Mouse (Mus musculus): ENCODE results near the gene Dgcr6. TPM values are rescaled to one million over a fixed set of nuclear protein-coding genes. Genes with fewer than 3 reads are reported as not detected.
"Not testable (repeated sequence)": the region's sequence is repeated elsewhere in the genome, so short reads cannot be mapped to it uniquely, and the experiment has no call there.

Dgcr6 gene
- polyA plus RNA-seq (2014; fragmentation: Nextera tagmentation; extraction: Ambion mirVana), result 99.0 and 101 TPM in 2 replicates

GRCm38 (mm10) chr16:18052731-18053202 lies at the start of gene Dgcr6:
Gene Dgcr6, plus strand, starts transcription at chr16:18052860.
- peak; percentile 90 for ATAC-seq (ENCODE audit: low FRiP score, low TSS enrichment)
- Histone ChIP-seq H3K9ac (ENCODE audit: low read depth, low read length) (no peak within 1 kb of the TSS), H3K4me3 (ENCODE audit: low read length) (no peak within 1 kb of the TSS), H3K36me3 (ENCODE audit: control insufficient read depth, insufficient read depth, low read length) (no peaks in the 10 kb centered on the region), H3K9me3 (ENCODE audit: control insufficient read depth, low read length) (no peaks in the 10 kb centered on the region), H3K27me3 (ENCODE audit: control insufficient read depth, insufficient read depth, low read length) (no peaks in the 10 kb centered on the region), H3K4me2 (replicated peaks; ENCODE audit: low read depth, low read length) (no peak within 1 kb of the TSS), H3K4me1 (ENCODE audit: control insufficient read depth, insufficient read depth, low read length) (no peaks in the 10 kb centered on the region), H3K27ac (ENCODE audit: low read depth, low read length) (no peak within 1 kb of the TSS)
- WGBS, result 8% methylated on average over 11 of the region's 11 CpGs

DNA sequence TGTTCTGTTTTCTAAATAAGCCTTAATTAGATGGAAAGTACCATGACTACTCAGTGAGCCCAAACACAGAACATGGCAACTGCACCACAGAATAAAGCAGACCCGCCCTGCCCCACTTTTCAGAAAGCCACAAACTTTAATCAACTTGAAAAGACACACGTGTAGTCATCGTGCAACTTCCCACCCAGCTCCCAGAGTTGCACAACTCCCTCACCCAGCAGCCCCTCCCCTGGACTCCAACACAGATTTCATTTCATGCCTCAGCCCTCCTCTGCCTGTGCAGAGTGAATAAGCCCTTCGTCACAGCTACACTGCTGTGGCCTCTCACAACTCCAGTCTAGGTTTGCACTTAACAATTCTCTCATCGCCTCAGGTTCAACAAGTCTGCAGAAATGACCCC lies 48.1 kb upstream of the Dgcr6 start:
- Histone ChIP-seq H3K9me3 (ENCODE audit: control insufficient read depth, low read length) (no peaks in the 10 kb centered on the region), H3K27ac (ENCODE audit: low read depth, low read length) (no peak overlapping the region), H3K4me2 (replicated peaks; ENCODE audit: low read depth, low read length) (no peak overlapping the region), H3K27me3 (ENCODE audit: control insufficient read depth, insufficient read depth, low read length) (no peaks in the 10 kb centered on the region), H3K36me3 (ENCODE audit: control insufficient read depth, insufficient read depth, low read length) (no peaks in the 10 kb centered on the region), H3K4me1 (ENCODE audit: control insufficient read depth, insufficient read depth, low read length) (no peaks in the 10 kb centered on the region), H3K4me3 (ENCODE audit: low read length) (no peak overlapping the region), H3K9ac (ENCODE audit: low read depth, low read length) (no peak overlapping the region)
- ATAC-seq (ENCODE audit: low FRiP score, low TSS enrichment), result no peak
- WGBS, result 75% methylated on average over 5 of the region's 5 CpGs

DNA sequence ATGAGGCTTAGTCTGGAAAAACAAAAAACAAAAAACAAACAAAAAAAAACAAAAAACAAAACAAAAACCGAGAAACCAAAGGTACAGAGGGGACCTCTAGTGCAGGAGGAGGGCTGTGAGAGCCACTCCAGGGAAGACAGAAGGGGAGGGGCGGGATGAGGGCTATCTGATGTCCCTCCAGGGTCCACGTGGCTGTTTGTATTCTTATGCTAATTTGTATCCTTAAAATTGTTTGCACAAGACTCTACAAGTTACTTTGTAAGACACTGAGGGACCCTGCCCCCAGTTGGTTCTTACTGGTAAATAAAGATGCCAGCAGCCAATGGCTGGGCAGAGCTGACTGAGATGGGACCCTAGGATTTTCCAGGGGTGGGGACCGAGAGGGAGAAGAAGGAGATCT lies 45.6 kb upstream of the Dgcr6 start:
- 48% methylated on average over 4 of the region's 4 CpGs for WGBS
- H3K4me2 ChIP-seq (replicated peaks; ENCODE audit: low read depth, low read length), result no peak overlapping the region
- ATAC-seq (ENCODE audit: low FRiP score, low TSS enrichment), result no peak
- no peaks in the 10 kb centered on the region for H3K4me1 ChIP-seq (ENCODE audit: control insufficient read depth, insufficient read depth, low read length)
- H3K27ac ChIP-seq (ENCODE audit: low read depth, low read length), result no peak overlapping the region
- no peak overlapping the region for H3K9ac ChIP-seq (ENCODE audit: low read depth, low read length)
- H3K9me3 ChIP-seq (ENCODE audit: control insufficient read depth, low read length), result no peaks in the 10 kb centered on the region
- no peaks in the 10 kb centered on the region for H3K36me3 ChIP-seq (ENCODE audit: control insufficient read depth, insufficient read depth, low read length)
- no peaks in the 10 kb centered on the region for H3K27me3 ChIP-seq (ENCODE audit: control insufficient read depth, insufficient read depth, low read length)
- H3K4me3 ChIP-seq (ENCODE audit: low read length), result no peak overlapping the region

GRCm38 (mm10) chr16:18011101-18011500 lies 41.6 kb upstream of the Dgcr6 start:
- no peak for ATAC-seq (ENCODE audit: low FRiP score, low TSS enrichment)
- Histone ChIP-seq H3K36me3 (ENCODE audit: control insufficient read depth, insufficient read depth, low read length) (no peaks in the 10 kb centered on the region), H3K4me3 (ENCODE audit: low read length) (no peak overlapping the region), H3K9ac (ENCODE audit: low read depth, low read length) (no peak overlapping the region), H3K4me2 (replicated peaks; ENCODE audit: low read depth, low read length) (no peak overlapping the region), H3K4me1 (ENCODE audit: control insufficient read depth, insufficient read depth, low read length) (no peaks in the 10 kb centered on the region), H3K27ac (ENCODE audit: low read depth, low read length) (no peak overlapping the region), H3K9me3 (ENCODE audit: control insufficient read depth, low read length) (no peaks in the 10 kb centered on the region), H3K27me3 (ENCODE audit: control insufficient read depth, insufficient read depth, low read length) (no peaks in the 10 kb centered on the region)
- 78% methylated on average over 6 of the region's 6 CpGs for WGBS

DNA sequence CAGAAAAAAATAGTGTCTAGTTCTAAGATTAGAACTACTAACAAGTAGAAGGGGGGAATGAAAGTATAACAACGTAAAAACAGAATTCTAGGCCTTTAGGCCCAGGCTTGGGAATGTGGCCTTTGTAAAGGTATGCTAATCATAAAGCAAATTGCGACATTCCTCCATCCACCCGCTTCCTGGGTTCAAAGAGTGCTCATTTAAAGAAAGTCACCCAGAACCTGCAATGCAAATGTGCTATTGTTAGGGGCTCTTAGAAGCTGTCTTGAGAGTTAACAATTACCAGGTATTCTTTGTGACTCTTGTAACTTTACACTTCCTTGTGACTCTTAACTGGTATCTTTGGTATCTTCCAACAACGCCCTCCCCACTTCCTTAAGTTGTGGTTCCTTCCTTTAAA lies 36.2 kb upstream of the Dgcr6 start:
- not testable (repeated sequence) for H3K4me2 ChIP-seq (replicated peaks; ENCODE audit: low read depth, low read length); H3K4me3 ChIP-seq (ENCODE audit: low read length); H3K4me1 ChIP-seq (ENCODE audit: control insufficient read depth, insufficient read depth, low read length); ATAC-seq (ENCODE audit: low FRiP score, low TSS enrichment); H3K9ac ChIP-seq (ENCODE audit: low read depth, low read length); H3K36me3 ChIP-seq (ENCODE audit: control insufficient read depth, insufficient read depth, low read length); H3K9me3 ChIP-seq (ENCODE audit: control insufficient read depth, low read length); H3K27me3 ChIP-seq (ENCODE audit: control insufficient read depth, insufficient read depth, low read length); H3K27ac ChIP-seq (ENCODE audit: low read depth, low read length)
- WGBS, result 43% methylated on average over 4 of the region's 4 CpGs

DNA sequence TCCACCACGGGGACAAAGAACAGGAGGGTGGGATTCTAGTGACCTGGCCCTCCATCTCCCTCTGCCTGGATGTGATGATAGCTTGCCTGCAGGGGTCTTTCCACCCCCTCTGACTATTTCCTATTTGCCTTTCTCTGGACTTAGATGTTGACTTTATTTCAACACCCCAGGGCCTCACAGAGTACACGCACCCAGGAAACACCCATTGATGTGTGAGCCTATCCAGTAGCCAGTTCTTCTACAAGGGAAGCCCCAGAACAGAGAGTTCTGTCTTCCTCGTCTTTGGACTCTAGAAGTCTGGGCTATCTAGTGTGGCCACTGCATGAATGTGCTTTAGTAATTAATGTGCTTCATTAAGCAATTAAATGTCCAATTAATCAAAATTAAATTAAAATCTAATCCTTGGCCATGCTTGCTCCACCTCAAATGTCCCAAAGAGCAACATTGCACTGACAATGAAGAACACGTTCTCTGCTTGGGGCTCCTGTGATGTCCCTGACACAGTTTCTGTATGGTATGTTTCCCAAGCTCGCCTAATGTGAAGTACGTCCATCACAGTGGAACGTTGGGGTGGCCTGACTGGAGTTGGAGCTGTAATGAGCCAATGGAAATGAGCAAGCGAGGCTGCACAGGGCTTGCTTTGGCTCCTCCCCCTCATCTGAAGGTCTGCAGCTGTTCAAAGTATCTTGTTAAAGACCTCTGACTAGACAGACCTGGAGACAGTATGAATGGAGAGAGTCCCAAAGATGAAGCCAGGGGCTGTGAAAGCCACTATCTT lies 29.7 kb upstream of the Dgcr6 start:
- Histone ChIP-seq H3K36me3 (ENCODE audit: control insufficient read depth, insufficient read depth, low read length) (no peaks in the 10 kb centered on the region), H3K4me2 (replicated peaks; ENCODE audit: low read depth, low read length) (no peak overlapping the region), H3K4me1 (ENCODE audit: control insufficient read depth, insufficient read depth, low read length) (no peaks in the 10 kb centered on the region), H3K27ac (ENCODE audit: low read depth, low read length) (no peak overlapping the region), H3K9me3 (ENCODE audit: control insufficient read depth, low read length) (no peaks in the 10 kb centered on the region), H3K9ac (ENCODE audit: low read depth, low read length) (no peak overlapping the region), H3K4me3 (ENCODE audit: low read length) (no peak overlapping the region), H3K27me3 (ENCODE audit: control insufficient read depth, insufficient read depth, low read length) (no peaks in the 10 kb centered on the region)
- no peak for ATAC-seq (ENCODE audit: low FRiP score, low TSS enrichment)
- WGBS, result 65% methylated on average over 8 of the region's 8 CpGs

DNA sequence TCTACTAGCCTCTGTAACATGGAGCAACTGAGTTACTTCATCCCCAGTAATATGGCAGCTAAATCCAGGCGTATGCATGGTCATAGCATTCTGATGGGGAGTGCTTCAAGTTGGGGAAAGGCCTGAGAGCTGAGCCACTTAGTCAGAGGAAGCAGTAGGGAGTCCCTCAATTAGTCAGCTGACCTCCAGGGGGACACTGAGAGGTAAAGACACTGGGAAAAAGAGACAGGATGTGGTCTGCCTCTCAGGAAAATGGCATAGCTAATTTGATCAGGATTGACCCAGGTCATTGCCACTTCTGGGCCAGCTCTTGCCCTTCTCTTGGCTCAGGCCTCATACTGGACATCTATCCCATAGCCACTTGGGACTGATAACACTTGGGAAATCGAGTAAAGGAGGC lies 25.3 kb upstream of the Dgcr6 start:
- no peak overlapping the region for H3K4me3 ChIP-seq (ENCODE audit: low read length)
- no peaks in the 10 kb centered on the region for H3K36me3 ChIP-seq (ENCODE audit: control insufficient read depth, insufficient read depth, low read length)
- H3K9me3 ChIP-seq (ENCODE audit: control insufficient read depth, low read length), result no peaks in the 10 kb centered on the region
- no peak overlapping the region for H3K27ac ChIP-seq (ENCODE audit: low read depth, low read length)
- no peak overlapping the region for H3K4me2 ChIP-seq (replicated peaks; ENCODE audit: low read depth, low read length)
- WGBS, result 67% methylated on average over 2 of the region's 2 CpGs
- no peak overlapping the region for H3K9ac ChIP-seq (ENCODE audit: low read depth, low read length)
- H3K27me3 ChIP-seq (ENCODE audit: control insufficient read depth, insufficient read depth, low read length), result no peaks in the 10 kb centered on the region
- H3K4me1 ChIP-seq (ENCODE audit: control insufficient read depth, insufficient read depth, low read length), result no peaks in the 10 kb centered on the region
- ATAC-seq (ENCODE audit: low FRiP score, low TSS enrichment), result no peak

DNA sequence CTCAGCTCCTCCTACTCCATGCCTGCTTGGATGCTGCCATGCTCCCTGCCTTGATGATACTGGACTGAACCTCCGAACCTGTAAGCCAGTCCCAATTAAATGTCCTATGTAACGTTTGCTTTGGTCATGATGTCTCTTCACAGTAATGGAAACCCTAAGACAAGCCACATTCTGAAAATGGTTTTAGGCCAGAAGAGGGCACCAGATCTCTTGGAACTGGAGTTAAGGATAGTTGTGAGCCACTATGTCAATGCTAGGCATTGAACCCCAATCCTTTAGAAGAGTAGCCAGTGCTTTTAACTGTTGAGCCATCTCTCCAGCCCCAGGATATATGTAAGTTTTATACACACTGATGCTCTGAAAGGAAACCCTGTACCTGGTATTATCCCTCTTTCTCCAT lies 20.9 kb upstream of the Dgcr6 start:
- WGBS, result 53% methylated on average over 2 of the region's 2 CpGs
- Histone ChIP-seq H3K27me3 (ENCODE audit: control insufficient read depth, insufficient read depth, low read length) (no peaks in the 10 kb centered on the region), H3K4me2 (replicated peaks; ENCODE audit: low read depth, low read length) (no peak overlapping the region), H3K4me3 (ENCODE audit: low read length) (no peak overlapping the region), H3K36me3 (ENCODE audit: control insufficient read depth, insufficient read depth, low read length) (no peaks in the 10 kb centered on the region), H3K27ac (ENCODE audit: low read depth, low read length) (no peak overlapping the region), H3K4me1 (ENCODE audit: control insufficient read depth, insufficient read depth, low read length) (no peaks in the 10 kb centered on the region), H3K9me3 (ENCODE audit: control insufficient read depth, low read length) (no peaks in the 10 kb centered on the region), H3K9ac (ENCODE audit: low read depth, low read length) (no peak overlapping the region)
- ATAC-seq (ENCODE audit: low FRiP score, low TSS enrichment), result no peak

GRCm38 (mm10) chr16:18033289-18033688 lies 19.4 kb upstream of the Dgcr6 start:
- H3K27ac ChIP-seq (ENCODE audit: low read depth, low read length), result no peak overlapping the region
- no peaks in the 10 kb centered on the region for H3K27me3 ChIP-seq (ENCODE audit: control insufficient read depth, insufficient read depth, low read length)
- no peaks in the 10 kb centered on the region for H3K9me3 ChIP-seq (ENCODE audit: control insufficient read depth, low read length)
- no peaks in the 10 kb centered on the region for H3K36me3 ChIP-seq (ENCODE audit: control insufficient read depth, insufficient read depth, low read length)
- no peak for ATAC-seq (ENCODE audit: low FRiP score, low TSS enrichment)
- H3K9ac ChIP-seq (ENCODE audit: low read depth, low read length), result no peak overlapping the region
- no peak overlapping the region for H3K4me3 ChIP-seq (ENCODE audit: low read length)
- H3K4me1 ChIP-seq (ENCODE audit: control insufficient read depth, insufficient read depth, low read length), result no peaks in the 10 kb centered on the region
- 70% methylated on average over 4 of the region's 4 CpGs for WGBS
- no peak overlapping the region for H3K4me2 ChIP-seq (replicated peaks; ENCODE audit: low read depth, low read length)
